Mouse (Mus musculus): ENCODE data around the gene Senp3. TPM values are rescaled to one million over a fixed set of nuclear protein-coding genes. Genes with fewer than 3 reads are reported as not detected.

Gene Senp3
- polyA plus RNA-seq, 1 experiment from 2014 or later: 79.1 TPM

DNA sequence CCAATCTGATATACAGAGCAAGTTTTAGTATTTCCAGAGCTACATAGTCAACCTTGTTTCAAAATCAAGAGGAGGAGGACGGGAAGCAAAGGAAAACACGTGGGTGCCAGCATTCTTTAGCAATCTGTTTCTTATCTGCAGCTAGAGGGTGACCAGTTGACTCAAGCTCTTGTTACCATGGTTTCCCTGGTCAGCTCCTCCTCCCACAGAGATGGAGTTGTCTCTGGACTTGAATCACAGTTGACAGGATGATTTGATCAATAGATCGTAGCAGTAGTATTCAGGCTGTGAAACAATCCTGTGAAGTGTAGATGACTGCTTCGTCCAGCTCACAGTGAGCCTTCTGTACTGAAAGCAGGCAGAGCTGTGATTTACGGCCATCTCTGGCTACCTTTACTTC is 34.0 kb upstream of the Senp3 start:
- H3K4me1 ChIP-seq (replicated peaks; ENCODE audit: control insufficient read depth, insufficient read depth, low read length): peaks cover 6% of the 10 kb centered on the region
- H3K36me3 ChIP-seq (ENCODE audit: control insufficient read depth, insufficient read depth, low read length): no peaks in the 10 kb centered on the region
- H3K9ac ChIP-seq (ENCODE audit: low read length): no peak overlapping the region
- DNase-seq (ENCODE audit: low spot score) (no peak), ATAC-seq (replicated peaks; ENCODE audit: low FRiP score, low TSS enrichment, low read depth) (no peak; the same call in 1 of the 2 replicates)
- H3K27ac ChIP-seq (ENCODE audit: low read depth): peak overlapping the region; percentile 16
- no peaks in the 10 kb centered on the region for H3K27me3 ChIP-seq (replicated peaks; ENCODE audit: control insufficient read depth, insufficient read depth, low read length)
- 11% methylated on average over 5 of the region's 5 CpGs for WGBS
- no peak overlapping the region for H3K4me3 ChIP-seq (ENCODE audit: low read depth, low read length)
- no peaks in the 10 kb centered on the region for H3K9me3 ChIP-seq (ENCODE audit: control insufficient read depth, low read length)
- no peak overlapping the region for H3K4me2 ChIP-seq (ENCODE audit: low read length)

DNA sequence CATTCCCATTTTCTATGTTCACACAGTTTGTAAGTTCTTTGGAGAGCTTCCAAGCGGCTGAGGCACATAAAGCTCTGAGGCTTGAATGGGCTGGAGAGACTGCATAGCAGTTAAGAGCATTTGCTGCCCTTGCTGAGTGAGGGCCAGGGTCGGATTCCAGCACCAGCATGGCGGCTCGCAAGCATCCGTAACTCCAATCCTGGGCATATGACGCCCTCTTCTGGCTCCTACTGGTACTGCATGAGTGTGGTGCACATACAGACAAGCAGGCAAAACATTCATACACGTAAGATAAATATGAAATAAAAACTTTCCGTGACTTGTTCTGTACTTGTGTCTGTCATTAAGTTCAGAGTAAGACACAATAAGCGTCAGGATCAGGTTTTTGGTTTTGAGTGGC is 33.6 kb upstream of the Senp3 start:
- 48% methylated on average over 9 of the region's 9 CpGs for WGBS
- Histone ChIP-seq H3K4me3 (ENCODE audit: low read depth, low read length) (no peak overlapping the region), H3K36me3 (ENCODE audit: control insufficient read depth, insufficient read depth, low read length) (no peaks in the 10 kb centered on the region), H3K4me1 (replicated peaks; ENCODE audit: control insufficient read depth, insufficient read depth, low read length) (peaks cover 6% of the 10 kb centered on the region), H3K9me3 (ENCODE audit: control insufficient read depth, low read length) (no peaks in the 10 kb centered on the region), H3K9ac (ENCODE audit: low read length) (no peak overlapping the region), H3K27ac (ENCODE audit: low read depth) (peak overlapping the region; percentile 16; the same call in 1 of the 2 replicates), H3K27me3 (replicated peaks; ENCODE audit: control insufficient read depth, insufficient read depth, low read length) (no peaks in the 10 kb centered on the region), H3K4me2 (ENCODE audit: low read length) (no peak overlapping the region)
- ATAC-seq (replicated peaks; ENCODE audit: low FRiP score, low TSS enrichment, low read depth): no peak
- peak; percentile 67 for DNase-seq (ENCODE audit: low spot score)

GRCm38 (mm10) chr11:69714636-69715329 is 32.9 kb upstream of the Senp3 start:
- Histone ChIP-seq H3K9me3 (ENCODE audit: control insufficient read depth, low read length) (no peaks in the 10 kb centered on the region), H3K27me3 (replicated peaks; ENCODE audit: control insufficient read depth, insufficient read depth, low read length) (no peaks in the 10 kb centered on the region), H3K4me3 (ENCODE audit: low read depth, low read length) (no peak overlapping the region), H3K4me1 (replicated peaks; ENCODE audit: control insufficient read depth, insufficient read depth, low read length) (peaks cover 6% of the 10 kb centered on the region), H3K27ac (ENCODE audit: low read depth) (no peak overlapping the region), H3K36me3 (ENCODE audit: control insufficient read depth, insufficient read depth, low read length) (no peaks in the 10 kb centered on the region), H3K4me2 (ENCODE audit: low read length) (no peak overlapping the region), H3K9ac (ENCODE audit: low read length) (no peak overlapping the region)
- ATAC-seq (replicated peaks; ENCODE audit: low FRiP score, low TSS enrichment, low read depth): no peak
- no peak for DNase-seq (ENCODE audit: low spot score)
- WGBS: 76% methylated on average over 18 of the region's 18 CpGs

GRCm38 (mm10) chr11:69712954-69713672 is 31.2 kb upstream of the Senp3 start:
- no peaks in the 10 kb centered on the region for H3K36me3 ChIP-seq (ENCODE audit: control insufficient read depth, insufficient read depth, low read length)
- DNase-seq (ENCODE audit: low spot score) (no peak), ATAC-seq (replicated peaks; ENCODE audit: low FRiP score, low TSS enrichment, low read depth) (no peak)
- H3K9me3 ChIP-seq (ENCODE audit: control insufficient read depth, low read length): no peaks in the 10 kb centered on the region
- H3K9ac ChIP-seq (ENCODE audit: low read length): no peak overlapping the region
- 78% methylated on average over 20 of the region's 20 CpGs for WGBS
- no peak overlapping the region for H3K4me3 ChIP-seq (ENCODE audit: low read depth, low read length)
- no peaks in the 10 kb centered on the region for H3K27me3 ChIP-seq (replicated peaks; ENCODE audit: control insufficient read depth, insufficient read depth, low read length)
- peaks cover 6% of the 10 kb centered on the region for H3K4me1 ChIP-seq (replicated peaks; ENCODE audit: control insufficient read depth, insufficient read depth, low read length)
- no peak overlapping the region for H3K27ac ChIP-seq (ENCODE audit: low read depth)
- no peak overlapping the region for H3K4me2 ChIP-seq (ENCODE audit: low read length)

GRCm38 (mm10) chr11:69711082-69711481 is 29.2 kb upstream of the Senp3 start:
- H3K36me3 ChIP-seq (ENCODE audit: control insufficient read depth, insufficient read depth, low read length): no peaks in the 10 kb centered on the region
- H3K4me1 ChIP-seq (replicated peaks; ENCODE audit: control insufficient read depth, insufficient read depth, low read length): peaks cover 5% of the 10 kb centered on the region
- WGBS: 72% methylated on average over 2 of the region's 2 CpGs
- no peak overlapping the region for H3K4me3 ChIP-seq (ENCODE audit: low read depth, low read length)
- no peaks in the 10 kb centered on the region for H3K27me3 ChIP-seq (replicated peaks; ENCODE audit: control insufficient read depth, insufficient read depth, low read length)
- H3K9me3 ChIP-seq (ENCODE audit: control insufficient read depth, low read length): no peaks in the 10 kb centered on the region
- DNase-seq (ENCODE audit: low spot score) (no peak), ATAC-seq (replicated peaks; ENCODE audit: low FRiP score, low TSS enrichment, low read depth) (no peak)
- H3K4me2 ChIP-seq (ENCODE audit: low read length): no peak overlapping the region
- H3K9ac ChIP-seq (ENCODE audit: low read length): no peak overlapping the region
- no peak overlapping the region for H3K27ac ChIP-seq (ENCODE audit: low read depth)

DNA sequence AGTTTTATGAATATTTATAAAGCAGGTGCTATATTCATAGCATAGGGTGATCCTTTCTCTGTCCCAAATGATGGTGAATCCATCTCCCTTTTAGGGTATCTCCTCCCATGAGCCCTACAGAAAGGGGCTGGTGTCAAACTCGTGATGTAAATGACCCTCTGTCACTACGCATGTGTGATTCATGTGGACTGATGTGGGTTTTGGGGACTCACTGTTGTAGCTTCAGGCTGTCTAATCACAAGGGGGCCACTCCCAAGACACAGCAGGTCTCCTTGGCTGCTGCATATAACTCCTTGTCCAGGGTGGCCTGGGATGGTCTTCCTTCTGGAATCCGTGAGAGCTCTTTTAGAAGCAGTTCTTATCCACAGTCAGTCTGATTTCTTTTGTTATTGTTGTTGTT is 28.6 kb upstream of the Senp3 start:
- Histone ChIP-seq H3K4me2 (ENCODE audit: low read length) (no peak overlapping the region), H3K4me3 (ENCODE audit: low read depth, low read length) (no peak overlapping the region), H3K9me3 (ENCODE audit: control insufficient read depth, low read length) (no peaks in the 10 kb centered on the region), H3K9ac (ENCODE audit: low read length) (no peak overlapping the region), H3K36me3 (ENCODE audit: control insufficient read depth, insufficient read depth, low read length) (no peaks in the 10 kb centered on the region), H3K27ac (ENCODE audit: low read depth) (no peak overlapping the region), H3K27me3 (replicated peaks; ENCODE audit: control insufficient read depth, insufficient read depth, low read length) (no peaks in the 10 kb centered on the region), H3K4me1 (replicated peaks; ENCODE audit: control insufficient read depth, insufficient read depth, low read length) (no peaks in the 10 kb centered on the region)
- ATAC-seq (replicated peaks; ENCODE audit: low FRiP score, low TSS enrichment, low read depth) (no peak), DNase-seq (ENCODE audit: low spot score) (no peak)
- 74% methylated on average over 3 of the region's 3 CpGs for WGBS

DNA sequence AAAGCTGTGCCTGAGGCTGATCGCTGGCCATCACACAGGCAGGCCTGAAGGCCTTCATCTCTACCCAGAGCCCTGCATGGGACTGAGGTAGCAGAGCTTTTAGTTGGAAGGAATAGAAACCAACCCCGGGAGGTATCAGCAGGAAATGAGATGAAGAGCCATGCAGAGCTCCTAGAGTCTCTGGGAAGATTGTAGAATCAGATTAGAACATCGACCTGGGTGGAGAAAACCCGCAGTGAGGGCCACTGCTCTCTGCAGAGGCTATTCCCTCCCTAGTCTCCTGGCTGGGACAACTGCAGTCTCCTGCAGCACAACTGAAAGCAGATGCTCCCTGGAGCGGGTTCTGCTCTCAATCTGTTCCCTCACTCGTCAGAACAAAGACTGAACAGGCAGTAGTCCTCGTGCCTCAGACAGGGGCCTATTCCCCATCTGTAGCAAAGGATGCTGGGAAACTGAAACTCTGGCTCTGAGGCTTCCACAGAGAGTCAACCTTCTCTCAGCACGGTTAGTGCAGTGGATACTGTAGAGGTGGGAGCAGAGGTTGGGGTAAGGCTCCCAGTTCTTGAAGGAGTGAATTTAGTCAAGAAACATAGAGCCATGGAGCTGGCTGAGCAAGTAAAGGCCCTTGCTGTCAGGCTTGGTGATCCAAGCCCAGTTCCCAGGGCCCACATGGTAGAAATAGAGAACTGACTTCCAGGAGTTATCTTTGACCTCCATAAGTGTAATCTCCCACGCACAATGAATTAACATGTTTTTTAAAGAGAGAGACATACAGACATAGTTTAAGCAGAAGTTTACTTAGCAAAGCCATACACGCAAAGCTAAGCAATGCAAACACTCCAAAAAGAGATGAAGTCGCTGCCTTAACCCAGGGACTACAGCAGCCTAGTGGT is 27.9 kb upstream of the Senp3 start:
- no peaks in the 10 kb centered on the region for H3K4me1 ChIP-seq (replicated peaks; ENCODE audit: control insufficient read depth, insufficient read depth, low read length)
- 58% methylated on average over 11 of the region's 11 CpGs for WGBS

GRCm38 (mm10) chr11:69708614-69709265 is 26.9 kb upstream of the Senp3 start:
- Histone ChIP-seq H3K4me1 (replicated peaks; ENCODE audit: control insufficient read depth, insufficient read depth, low read length) (no peaks in the 10 kb centered on the region), H3K36me3 (ENCODE audit: control insufficient read depth, insufficient read depth, low read length) (no peaks in the 10 kb centered on the region), H3K4me2 (ENCODE audit: low read length) (no peak overlapping the region), H3K9me3 (ENCODE audit: control insufficient read depth, low read length) (no peaks in the 10 kb centered on the region), H3K27ac (ENCODE audit: low read depth) (no peak overlapping the region), H3K9ac (ENCODE audit: low read length) (no peak overlapping the region), H3K27me3 (replicated peaks; ENCODE audit: control insufficient read depth, insufficient read depth, low read length) (no peaks in the 10 kb centered on the region), H3K4me3 (ENCODE audit: low read depth, low read length) (no peak overlapping the region)
- no peak for DNase-seq (ENCODE audit: low spot score)
- no peak for ATAC-seq (replicated peaks; ENCODE audit: low FRiP score, low TSS enrichment, low read depth)
- WGBS: 71% methylated on average over 3 of the region's 3 CpGs

More for the DNA sequence above, 27.9 kb upstream of the Senp3 start:
- no peak for ATAC-seq (replicated peaks; ENCODE audit: low FRiP score, low TSS enrichment, low read depth)
- Histone ChIP-seq H3K4me2 (ENCODE audit: low read length) (no peak overlapping the region), H3K9me3 (ENCODE audit: control insufficient read depth, low read length) (no peaks in the 10 kb centered on the region), H3K4me3 (ENCODE audit: low read depth, low read length) (no peak overlapping the region), H3K36me3 (ENCODE audit: control insufficient read depth, insufficient read depth, low read length) (no peaks in the 10 kb centered on the region), H3K9ac (ENCODE audit: low read length) (no peak overlapping the region), H3K27me3 (replicated peaks; ENCODE audit: control insufficient read depth, insufficient read depth, low read length) (no peaks in the 10 kb centered on the region), H3K27ac (ENCODE audit: low read depth) (no peak overlapping the region)
- DNase-seq (ENCODE audit: low spot score): no peak

All from intestine, embryonic 14.5 days (tissue).